Mouse (Mus musculus): Measurements from ENCODE around the gene Fes. TPM values are rescaled to one million over a fixed set of nuclear protein-coding genes. Genes with fewer than 3 reads are reported as not detected.

The Fes gene
- polyA plus RNA-seq, 1 experiment from 2014 or later, result 9.2 TPM

DNA sequence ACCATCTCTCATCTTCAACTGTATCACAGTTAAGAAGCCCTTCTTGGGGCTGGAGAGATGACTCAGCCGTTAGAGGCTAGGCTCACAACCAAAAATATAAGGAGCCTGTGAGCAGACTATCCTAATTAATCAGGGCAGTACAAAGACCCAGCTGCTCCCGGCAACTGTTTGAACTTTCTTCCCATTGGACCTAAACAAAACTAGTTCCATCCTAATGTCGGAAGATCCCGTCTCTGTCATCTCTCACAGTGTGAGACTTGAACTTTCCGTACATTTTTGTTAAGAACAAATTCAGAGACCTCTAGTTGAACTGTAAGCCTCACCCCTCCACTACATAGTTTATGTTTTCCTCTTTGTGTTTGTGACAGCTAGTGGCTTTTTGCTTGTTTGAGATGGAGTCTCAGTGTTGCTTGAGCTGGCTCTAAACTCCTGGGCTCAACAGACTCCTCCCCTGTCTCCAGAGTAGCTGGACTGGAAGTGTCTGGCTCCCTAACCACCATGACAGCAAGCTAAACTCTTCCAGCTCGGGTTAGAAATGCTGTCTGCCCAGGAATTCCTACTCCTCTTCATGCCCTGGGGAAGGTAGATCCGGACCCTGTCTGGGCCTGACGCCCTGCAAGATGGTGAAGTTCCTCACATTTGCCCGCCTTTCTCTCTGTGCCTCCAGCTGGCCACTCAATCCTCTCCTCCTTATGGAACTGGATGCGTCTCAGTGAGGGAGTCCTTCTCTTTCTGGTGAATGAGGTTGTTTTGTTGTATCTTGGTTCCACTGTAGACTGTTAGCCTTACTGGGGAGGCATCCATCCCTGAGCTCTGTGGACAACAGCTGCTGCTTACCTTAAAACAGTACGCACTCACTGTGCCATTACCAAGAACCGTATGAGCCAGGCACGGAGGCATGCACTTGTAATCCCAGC lies 39.8 kb downstream of the Fes start:
- Histone ChIP-seq H3K36me3 (replicated peaks) (peaks cover 39% of the 10 kb centered on the region), H3K4me1 (peaks cover 23% of the 10 kb centered on the region), H3K27ac (0 out of 2 replicates have a peak overlapping the region, but pooled peaks have one; percentile 25), H3K9me3 (peaks cover 7% of the 10 kb centered on the region; the same call in 1 of the 2 replicates), H3K27me3 (ENCODE audit: poor library complexity, severe bottlenecking) (no peaks in the 10 kb centered on the region), H3K4me3 (no peak overlapping the region)
- DNase-seq (ENCODE audit: extremely low spot score, low spot score), result no peak
- WGBS, result 76% methylated on average over 13 of the region's 13 CpGs

DNA sequence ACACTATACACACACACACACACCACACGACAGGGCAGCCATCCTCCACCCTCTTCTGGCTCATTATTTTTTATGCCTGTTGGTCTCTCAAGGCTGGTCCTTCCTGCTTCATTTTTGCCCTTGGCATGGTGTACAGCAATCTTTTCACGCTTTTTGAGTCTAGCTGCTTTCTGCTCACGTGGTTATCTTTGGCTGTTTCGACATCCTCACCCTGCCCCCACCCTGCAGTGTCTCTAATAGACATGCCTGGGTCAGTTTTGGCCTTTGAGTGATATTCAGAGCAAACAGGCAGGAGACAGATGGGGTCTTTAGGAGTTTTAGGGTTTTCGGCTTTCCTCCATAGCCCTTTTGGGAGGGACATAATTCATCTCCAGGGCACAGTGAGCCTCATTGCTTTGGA lies 40.9 kb downstream of the Fes start:
- Histone ChIP-seq H3K27ac (no peak overlapping the region), H3K4me1 (peaks cover 34% of the 10 kb centered on the region), H3K36me3 (replicated peaks) (peaks cover 29% of the 10 kb centered on the region), H3K4me3 (no peak overlapping the region), H3K27me3 (ENCODE audit: poor library complexity, severe bottlenecking) (peaks cover 6% of the 10 kb centered on the region), H3K9me3 (peaks cover 7% of the 10 kb centered on the region; the same call in 1 of the 2 replicates)
- no peak for DNase-seq (ENCODE audit: extremely low spot score, low spot score)
- WGBS, result 95% methylated on average over 5 of the region's 5 CpGs

GRCm38 (mm10) chr7:80346173-80346572 lies 41.6 kb downstream of the Fes start:
- H3K36me3 ChIP-seq (replicated peaks), result peaks cover 23% of the 10 kb centered on the region
- H3K4me1 ChIP-seq, result peaks cover 40% of the 10 kb centered on the region
- H3K9me3 ChIP-seq, result peaks cover 7% of the 10 kb centered on the region; the same call in 1 of the 2 replicates
- no peak overlapping the region for H3K27ac ChIP-seq
- peaks cover 13% of the 10 kb centered on the region for H3K27me3 ChIP-seq (ENCODE audit: poor library complexity, severe bottlenecking)
- H3K4me3 ChIP-seq, result no peak overlapping the region
- WGBS, result 94% methylated on average over 9 of the region's 9 CpGs
- DNase-seq (ENCODE audit: extremely low spot score, low spot score), result no peak

DNA sequence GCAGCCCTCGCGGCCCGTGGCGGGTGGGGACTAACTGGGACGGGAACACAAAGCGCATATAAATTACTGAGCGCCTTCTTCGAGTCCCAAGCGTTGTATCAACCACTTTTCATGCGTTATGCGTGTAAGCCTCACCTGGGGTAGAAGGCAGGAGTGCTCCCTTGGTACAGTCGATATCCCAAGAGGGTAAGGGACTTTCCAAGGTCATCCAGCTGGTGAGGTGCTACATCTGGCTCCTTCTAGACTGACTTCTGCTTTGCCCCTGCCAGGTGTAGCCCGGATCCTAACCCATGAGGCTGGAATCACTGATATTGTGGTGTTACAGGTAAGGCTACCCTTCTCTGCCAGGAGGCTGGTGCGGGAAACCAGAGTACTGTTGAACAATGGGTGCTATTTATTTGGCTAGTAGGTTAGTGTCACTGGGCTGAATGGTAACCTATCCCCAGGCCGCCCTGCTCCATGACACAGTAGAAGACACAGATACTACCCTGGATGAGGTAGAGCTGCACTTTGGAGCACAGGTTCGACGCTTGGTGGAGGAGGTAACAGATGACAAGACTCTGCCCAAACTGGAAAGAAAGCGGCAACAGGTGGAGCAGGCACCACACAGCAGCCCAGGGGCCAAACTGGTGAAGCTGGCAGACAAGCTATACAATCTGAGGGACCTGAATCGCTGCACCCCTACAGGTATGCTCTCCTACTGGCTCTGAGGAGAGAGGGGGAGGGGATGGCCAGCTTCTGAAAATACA lies 44.3 kb downstream of the Fes start:
- peak overlapping the region; percentile 67 for H3K4me3 ChIP-seq
- WGBS, result 26% methylated on average over 19 of the region's 19 CpGs
- H3K9me3 ChIP-seq, result peaks cover 7% of the 10 kb centered on the region; the same call in 1 of the 2 replicates
- peaks cover 64% of the 10 kb centered on the region for H3K4me1 ChIP-seq
- DNase-seq (ENCODE audit: extremely low spot score, low spot score), result no peak
- H3K27me3 ChIP-seq (ENCODE audit: poor library complexity, severe bottlenecking), result peaks cover 15% of the 10 kb centered on the region
- peak overlapping the region; percentile 90 for H3K27ac ChIP-seq
- H3K36me3 ChIP-seq (replicated peaks), result peaks cover 10% of the 10 kb centered on the region

- H3K4me3 ChIP-seq, result peak within 1 kb of the TSS; percentile 67
- peaks cover 12% of the 10 kb centered on the region for H3K36me3 ChIP-seq (replicated peaks)
- H3K27ac ChIP-seq, result peak within 1 kb of the TSS; percentile 90
- 1% methylated on average over 25 of the region's 25 CpGs for WGBS
- H3K27me3 ChIP-seq (ENCODE audit: poor library complexity, severe bottlenecking), result peaks cover 15% of the 10 kb centered on the region
- peak; percentile 92 for DNase-seq (ENCODE audit: extremely low spot score, low spot score)
- peaks cover 65% of the 10 kb centered on the region for H3K4me1 ChIP-seq
- peaks cover 7% of the 10 kb centered on the region; the same call in 1 of the 2 replicates for H3K9me3 ChIP-seq
These were observed 44.9 kb downstream of the Fes start, which contains the start of gene Hddc3 for GRCm38 (mm10) chr7:80342858-80343257. Gene Hddc3 (plus strand): TSS chr7:80343104.

- H3K4me1 ChIP-seq, result peaks cover 59% of the 10 kb centered on the region
- H3K27me3 ChIP-seq (ENCODE audit: poor library complexity, severe bottlenecking), result peaks cover 15% of the 10 kb centered on the region
- H3K36me3 ChIP-seq (replicated peaks), result peaks cover 23% of the 10 kb centered on the region
- H3K27ac ChIP-seq, result no peak overlapping the region
- DNase-seq (ENCODE audit: extremely low spot score, low spot score), result no peak
- H3K9me3 ChIP-seq, result peaks cover 7% of the 10 kb centered on the region; the same call in 1 of the 2 replicates
- H3K4me3 ChIP-seq, result no peak overlapping the region
- WGBS, result 83% methylated on average over 7 of the region's 7 CpGs
These were observed 46.0 kb downstream of the Fes start for GRCm38 (mm10) chr7:80341793-80342192.

DNA sequence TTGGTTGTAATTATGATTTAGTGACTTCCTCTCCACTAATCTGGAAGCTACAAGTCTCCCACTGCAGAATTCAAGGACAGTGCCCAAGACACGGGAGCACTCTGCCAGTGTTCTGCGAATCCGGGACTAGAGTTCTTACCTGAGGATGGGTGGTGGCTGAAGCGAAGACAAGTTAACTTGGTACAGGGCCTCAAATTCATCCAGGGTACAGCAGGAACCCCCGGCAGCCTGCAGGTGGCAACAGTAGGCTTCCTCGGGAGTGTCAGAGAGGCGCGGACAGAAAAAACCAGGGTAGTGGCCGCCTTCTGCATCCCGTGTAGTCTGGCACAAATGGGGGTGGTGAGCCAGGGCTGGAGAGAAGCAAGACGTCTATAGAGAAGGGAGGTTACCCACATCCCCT lies 47.0 kb downstream of the Fes start, which contains the start of gene Unc45a:
TSS of gene Unc45a (minus strand) at position 213 of the 400 bp plus-strand sequence.
- Histone ChIP-seq H3K4me3 (peak within 1 kb of the TSS; percentile 75), H3K27ac (peak within 1 kb of the TSS; percentile 86), H3K4me1 (peaks cover 59% of the 10 kb centered on the region), H3K27me3 (ENCODE audit: poor library complexity, severe bottlenecking) (peaks cover 15% of the 10 kb centered on the region), H3K36me3 (replicated peaks) (peaks cover 29% of the 10 kb centered on the region), H3K9me3 (peaks cover 5% of the 10 kb centered on the region; the same call in 1 of the 2 replicates)
- 3% methylated on average over 11 of the region's 11 CpGs for WGBS
- DNase-seq (ENCODE audit: extremely low spot score, low spot score), result peak; percentile 74

DNA sequence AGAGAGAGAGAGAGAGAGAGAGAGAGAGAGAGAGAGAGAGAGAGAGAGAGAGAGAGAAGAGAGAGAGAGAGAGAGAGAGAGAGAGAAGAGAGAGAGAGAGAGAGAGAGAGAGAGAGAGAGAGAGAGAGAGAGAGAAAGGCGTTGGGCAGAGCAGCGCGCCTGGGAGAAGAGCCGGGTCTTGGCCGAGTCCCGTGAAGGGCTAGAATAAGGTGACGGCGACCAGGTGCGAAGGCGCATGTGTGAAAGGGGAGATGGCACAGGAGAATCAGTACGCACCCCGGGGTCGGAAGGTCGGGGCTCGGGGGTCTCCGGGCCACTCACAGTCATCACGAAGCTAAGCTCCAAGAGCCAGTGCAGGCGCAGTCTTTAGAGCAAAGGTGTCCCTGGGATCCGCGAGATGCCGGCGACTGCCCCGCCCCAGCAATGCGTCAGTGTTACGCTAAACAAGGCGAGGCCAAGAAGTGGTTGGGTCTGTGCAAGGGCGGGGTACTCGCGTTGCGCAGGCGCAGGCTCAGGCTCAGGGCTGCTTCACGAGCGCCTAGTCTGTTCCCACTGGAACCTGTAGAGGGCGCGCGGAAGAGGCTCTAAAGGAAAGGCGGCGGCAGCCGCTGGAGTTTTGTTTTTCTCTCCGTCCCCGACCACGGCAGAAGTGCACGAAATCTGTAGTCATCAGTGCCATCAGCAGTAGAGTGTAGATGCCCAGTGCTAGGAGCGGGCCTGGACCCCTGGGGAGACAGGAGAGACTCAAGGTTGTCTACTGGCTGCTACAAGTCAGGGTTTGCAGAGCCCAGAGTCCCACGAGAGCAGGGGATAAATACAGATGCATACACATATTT lies 47.7 kb downstream of the Fes start:
- Histone ChIP-seq H3K9me3 (no peaks in the 10 kb centered on the region), H3K27ac (peak overlapping the region; percentile 86), H3K27me3 (ENCODE audit: poor library complexity, severe bottlenecking) (peaks cover 15% of the 10 kb centered on the region), H3K36me3 (replicated peaks) (peaks cover 31% of the 10 kb centered on the region), H3K4me1 (peaks cover 59% of the 10 kb centered on the region), H3K4me3 (peak overlapping the region; percentile 75)
- peak; percentile 97 for DNase-seq (ENCODE audit: extremely low spot score, low spot score)
- under 1% methylated on average over 45 of the region's 45 CpGs for WGBS

GRCm38 (mm10) chr7:80339371-80339770 lies 48.4 kb downstream of the Fes start:
- Histone ChIP-seq H3K4me1 (peaks cover 59% of the 10 kb centered on the region), H3K4me3 (peak overlapping the region; percentile 75)

GRCm38 (mm10) chr7:80336932-80337331 lies 50.8 kb downstream of the Fes start:
- no peak for DNase-seq (ENCODE audit: extremely low spot score, low spot score)
- Histone ChIP-seq H3K36me3 (replicated peaks) (peaks cover 62% of the 10 kb centered on the region), H3K27ac (no peak overlapping the region), H3K9me3 (peaks cover 7% of the 10 kb centered on the region; the same call in 1 of the 2 replicates), H3K4me1 (peaks cover 39% of the 10 kb centered on the region), H3K4me3 (no peak overlapping the region), H3K27me3 (ENCODE audit: poor library complexity, severe bottlenecking) (peaks cover 10% of the 10 kb centered on the region)
- 94% methylated on average over 3 of the region's 3 CpGs for WGBS

More at GRCm38 (mm10) chr7:80339371-80339770, 48.4 kb downstream of the Fes start:
- H3K9me3 ChIP-seq, result no peaks in the 10 kb centered on the region
- H3K27me3 ChIP-seq (ENCODE audit: poor library complexity, severe bottlenecking), result peaks cover 15% of the 10 kb centered on the region
- peaks cover 38% of the 10 kb centered on the region for H3K36me3 ChIP-seq (replicated peaks)
- DNase-seq (ENCODE audit: extremely low spot score, low spot score), result no peak
- H3K27ac ChIP-seq, result peak overlapping the region; percentile 86
- WGBS, result 10% methylated on average over 17 of the region's 17 CpGs

GRCm38 (mm10) chr7:80334848-80335247 lies 52.9 kb downstream of the Fes start:
- Histone ChIP-seq H3K27me3 (ENCODE audit: poor library complexity, severe bottlenecking) (no peaks in the 10 kb centered on the region), H3K4me1 (peaks cover 20% of the 10 kb centered on the region), H3K36me3 (replicated peaks) (peaks cover 83% of the 10 kb centered on the region), H3K9me3 (peaks cover 7% of the 10 kb centered on the region; the same call in 1 of the 2 replicates), H3K4me3 (no peak overlapping the region), H3K27ac (no peak overlapping the region)
- 94% methylated on average over 4 of the region's 4 CpGs for WGBS
- no peak for DNase-seq (ENCODE audit: extremely low spot score, low spot score)

DNA sequence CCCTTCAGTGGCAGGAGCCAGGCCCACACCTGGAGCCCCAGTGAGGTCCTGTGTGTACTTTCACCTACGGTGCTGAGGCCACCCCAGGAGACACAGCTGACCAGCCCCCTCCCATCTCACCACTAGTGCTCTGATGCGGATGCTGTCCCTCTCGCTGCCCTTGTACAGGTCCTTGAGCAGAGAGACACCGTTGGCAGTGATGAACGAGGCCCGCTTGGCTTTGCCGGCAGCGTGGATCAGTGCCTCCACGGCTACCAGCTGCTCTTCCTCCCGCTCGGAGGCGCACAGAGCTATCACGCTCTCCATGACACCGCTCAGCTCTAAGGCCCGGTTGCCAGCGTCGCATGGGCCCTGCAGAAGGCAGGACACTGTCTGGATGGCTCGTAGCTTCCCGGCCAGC lies 56.3 kb downstream of the Fes start:
- Histone ChIP-seq H3K27ac (no peak overlapping the region), H3K36me3 (replicated peaks) (peaks cover 100% of the 10 kb centered on the region), H3K4me1 (no peaks in the 10 kb centered on the region), H3K9me3 (peaks cover 7% of the 10 kb centered on the region; the same call in 1 of the 2 replicates), H3K4me3 (no peak overlapping the region), H3K27me3 (ENCODE audit: poor library complexity, severe bottlenecking) (no peaks in the 10 kb centered on the region)
- DNase-seq (ENCODE audit: extremely low spot score, low spot score), result no peak
- WGBS, result 96% methylated on average over 19 of the region's 19 CpGs
